Mouse (Mus musculus): ENCODE results near the gene Vwa3b.

Vwa3b gene

DNA sequence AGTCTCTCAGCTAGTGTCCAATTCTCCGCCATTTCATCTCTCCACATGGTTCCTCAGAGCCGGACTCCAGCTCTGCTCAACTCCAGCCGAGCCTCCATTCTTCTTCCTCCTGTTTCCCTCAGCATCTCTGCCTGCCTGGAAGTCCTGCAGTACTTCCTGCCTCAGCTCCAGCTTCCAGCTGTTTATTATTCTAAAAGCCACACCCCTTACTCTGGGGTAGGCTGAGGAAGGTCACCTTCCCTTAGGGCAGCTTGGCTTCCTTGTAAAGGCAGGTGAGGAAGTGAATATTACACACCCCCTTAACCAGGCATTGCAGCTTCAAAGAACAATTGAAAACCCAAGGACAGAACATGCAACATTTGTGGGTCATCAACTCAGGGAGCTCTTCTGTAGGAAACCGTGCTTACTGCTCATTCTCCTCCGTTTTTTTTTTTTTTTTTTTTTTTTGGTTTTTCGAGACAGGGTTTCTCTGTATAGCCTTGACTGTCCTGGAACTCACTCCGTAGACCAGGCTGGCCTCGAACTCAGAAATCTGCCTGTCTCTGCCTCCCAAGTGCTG, 103.7 kb downstream of the Vwa3b start:
- DNase-seq: no peak

GRCm38 (mm10) chr1:37131146-37131545, 104.8 kb downstream of the Vwa3b start:
- DNase-seq: no peak

- DNase-seq: no peak
These were observed 106.0 kb downstream of the Vwa3b start for GRCm38 (mm10) chr1:37132433-37132832.

GRCm38 (mm10) chr1:37145966-37146365, 119.6 kb downstream of the Vwa3b start:
- DNase-seq: no peak

GRCm38 (mm10) chr1:37149866-37150265, 123.5 kb downstream of the Vwa3b start:
- no peak for DNase-seq

- no peak for DNase-seq
These were observed 125.5 kb downstream of the Vwa3b start for GRCm38 (mm10) chr1:37151896-37152295.

DNA sequence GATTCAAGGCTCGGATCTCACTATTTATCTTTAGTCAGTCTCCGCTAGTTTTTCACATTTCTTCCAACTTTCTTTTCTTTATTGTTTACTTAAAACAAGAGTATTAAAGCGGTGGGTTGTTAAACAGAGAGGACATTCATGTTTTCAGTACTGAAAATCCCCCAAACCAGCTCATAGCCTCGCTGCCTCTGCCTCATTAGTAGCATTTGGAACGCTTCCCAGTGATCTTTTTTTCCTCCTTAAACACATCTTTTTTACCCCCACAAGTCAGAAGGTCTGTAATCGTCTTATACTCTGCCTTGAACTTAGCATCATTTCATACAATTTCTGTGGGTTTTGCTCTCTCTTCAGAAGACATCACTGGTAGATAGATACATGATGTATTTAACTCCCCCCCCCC, 139.7 kb downstream of the Vwa3b start:
- DNase-seq: no peak

DNA sequence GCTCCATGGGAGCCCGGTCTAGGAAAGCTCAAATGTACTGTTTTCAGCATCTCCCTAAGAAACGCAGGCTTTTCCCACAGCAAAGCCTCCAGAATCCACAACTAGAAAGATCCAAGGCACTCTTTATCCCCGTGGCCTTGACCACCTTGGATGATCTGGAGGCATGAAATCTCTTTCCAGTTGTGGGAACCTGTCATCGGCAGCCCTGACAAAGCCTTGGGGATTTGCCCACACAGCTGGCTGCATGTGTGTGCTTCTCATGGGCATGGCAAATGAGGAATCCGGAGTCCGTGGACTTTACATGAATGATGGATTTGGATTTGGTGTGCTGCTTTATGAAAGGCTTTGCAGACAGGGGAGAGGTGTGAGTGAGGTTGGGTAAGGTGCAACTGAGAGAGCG, 141.5 kb downstream of the Vwa3b start:
- no peak for DNase-seq

GRCm38 (mm10) chr1:37177874-37178273, 151.5 kb downstream of the Vwa3b start:
- DNase-seq: no peak

DNA sequence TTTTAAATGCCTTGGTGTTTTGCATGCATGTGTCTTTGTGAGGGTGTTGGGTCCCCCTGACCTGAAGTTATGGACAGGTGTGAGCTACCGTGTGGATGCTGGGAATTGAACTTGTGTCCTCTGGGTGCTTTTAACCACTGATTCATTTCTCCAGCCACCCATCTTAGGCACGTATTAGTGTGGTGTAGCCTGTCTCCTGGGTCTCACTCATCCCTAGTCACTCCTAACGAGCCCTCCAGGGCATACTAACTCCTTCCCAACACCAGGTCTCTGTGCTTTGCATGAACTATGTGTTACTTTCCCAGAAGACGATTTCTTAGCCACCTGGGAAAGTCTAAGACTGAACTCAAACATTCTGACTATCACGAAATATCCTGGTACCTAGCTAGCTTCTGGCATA, 153.5 kb downstream of the Vwa3b start:
- DNase-seq: no peak

GRCm38 (mm10) chr1:37187050-37187449, 160.7 kb downstream of the Vwa3b start:
- DNase-seq: no peak

- no peak for DNase-seq
These were observed 168.2 kb downstream of the Vwa3b start for GRCm38 (mm10) chr1:37194607-37195006.

GRCm38 (mm10) chr1:37201406-37201805, 175.0 kb downstream of the Vwa3b start:
- DNase-seq: no peak

GRCm38 (mm10) chr1:37207743-37208142, 181.3 kb downstream of the Vwa3b start:
- DNase-seq: no peak

DNA sequence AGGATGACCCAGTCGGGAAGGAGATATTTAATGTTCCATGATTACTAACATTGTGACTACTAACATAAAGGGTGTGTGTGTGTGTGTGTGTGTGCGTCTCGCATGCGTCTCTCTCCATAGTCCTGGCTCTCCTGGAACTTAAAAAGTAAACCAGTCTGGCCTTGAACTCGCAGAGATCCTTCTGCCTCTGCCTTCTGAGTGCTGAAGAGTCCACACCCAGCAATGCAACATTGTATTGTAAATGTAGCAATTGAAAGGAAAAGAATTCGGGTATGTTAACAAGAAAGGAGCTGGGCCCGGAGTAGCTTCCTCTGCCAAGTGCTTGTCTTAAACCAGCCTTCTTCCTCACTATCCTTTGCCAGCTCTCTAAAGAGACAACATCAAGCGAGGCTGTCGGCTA, 186.0 kb downstream of the Vwa3b start:
- no peak for DNase-seq

- no peak for DNase-seq
These were observed 187.7 kb downstream of the Vwa3b start, which contains the start of gene Cnga3 for GRCm38 (mm10) chr1:37214144-37214543. TSS of gene Cnga3 (plus strand) at chr1:37214434.

DNA sequence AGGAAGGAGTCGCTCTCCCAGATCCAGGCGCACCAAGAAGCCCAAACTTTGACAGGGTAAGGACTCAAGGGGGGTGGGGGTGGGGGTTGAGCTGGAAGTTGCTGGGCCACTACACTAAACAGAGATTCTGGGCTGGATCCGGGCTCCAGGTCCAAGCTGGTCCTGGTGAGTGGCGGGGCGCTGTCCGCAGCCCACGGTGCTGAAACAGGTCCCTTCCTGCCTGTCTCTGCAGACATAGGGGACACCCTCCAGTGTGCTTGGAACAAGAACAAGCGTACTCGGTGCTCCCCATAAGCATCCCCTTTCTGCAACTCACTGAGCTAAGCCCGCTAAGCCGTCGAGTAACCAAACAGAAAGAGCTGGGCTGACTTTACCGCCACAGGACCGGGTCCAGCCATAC, 192.0 kb downstream of the Vwa3b start:
- DNase-seq: no peak

- no peak for DNase-seq
These were observed 193.2 kb downstream of the Vwa3b start for GRCm38 (mm10) chr1:37219593-37219992.

GRCm38 (mm10) chr1:37220134-37220907, 193.9 kb downstream of the Vwa3b start:
- no peak for DNase-seq

DNA sequence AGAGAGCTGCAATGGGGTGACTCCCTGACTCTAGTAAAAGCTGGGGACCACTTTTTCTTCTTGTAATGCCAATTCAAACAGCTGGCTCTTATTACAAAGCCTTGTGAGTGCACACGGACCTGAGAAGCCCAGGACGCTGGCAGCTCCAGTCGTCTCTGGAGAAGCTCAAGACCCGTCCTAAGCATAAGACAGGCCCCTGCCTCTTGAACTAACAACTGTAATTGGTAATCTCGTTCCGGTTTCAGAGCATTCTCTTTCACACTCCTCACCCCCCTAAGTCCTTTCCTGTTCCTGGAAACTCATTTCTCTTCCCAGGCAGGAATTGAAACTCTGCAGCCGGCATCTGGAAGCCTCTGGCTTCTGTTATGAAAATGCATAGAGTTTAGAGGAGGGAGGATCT, 195.6 kb downstream of the Vwa3b start:
- DNase-seq: no peak

DNA sequence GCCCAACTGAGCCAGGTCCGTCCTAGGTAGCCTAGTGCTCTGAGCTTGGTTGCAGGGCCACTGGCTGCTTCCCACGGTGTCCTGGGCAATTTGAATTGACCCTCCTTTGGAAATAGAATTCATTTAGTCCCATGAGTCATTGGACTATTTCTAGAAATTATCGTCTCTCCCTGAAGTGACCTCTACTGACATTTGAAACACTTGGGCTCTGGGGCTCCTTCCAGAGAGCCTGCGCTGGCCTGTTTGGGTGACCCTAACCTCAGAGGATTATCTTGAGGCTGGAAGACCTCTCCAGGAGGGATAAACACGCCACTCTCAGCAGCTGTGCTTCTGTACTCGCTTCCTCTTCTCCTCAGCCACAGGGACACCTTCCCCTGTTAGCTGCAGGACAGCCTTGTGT, 204.0 kb downstream of the Vwa3b start:
- DNase-seq: no peak

DNA sequence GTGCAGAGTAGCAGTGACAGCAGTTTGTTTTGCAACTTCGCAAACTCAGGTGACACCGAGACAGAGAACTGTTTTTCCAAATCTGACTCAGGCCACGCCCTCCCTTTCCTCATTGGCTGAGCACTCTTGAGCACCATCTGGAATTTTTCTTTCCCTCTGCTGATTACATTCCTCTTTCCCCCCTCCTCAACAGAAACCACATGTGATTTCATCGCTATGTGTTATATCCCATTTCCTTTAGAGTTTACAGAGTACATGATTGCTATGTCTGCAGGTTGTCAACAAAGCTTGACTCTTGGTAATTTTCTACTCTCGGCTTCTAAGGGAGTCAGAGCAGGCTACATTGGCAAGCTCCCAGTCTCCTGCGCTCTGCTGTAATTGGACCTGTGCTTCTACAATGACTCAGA, 204.9 kb downstream of the Vwa3b start:
- DNase-seq: no peak
